Mouse (Mus musculus) urinary bladder, adult 2 months (tissue): ENCODE data around the gene Socs4. TPM values are rescaled to one million over a fixed set of nuclear protein-coding genes. Genes with fewer than 3 reads are reported as not detected.

Experiments used
- DNase-seq: peaks from one replicate; pipeline ENCODE4 v3.0.0; 2022; ENCODE audit warnings: low spot score
- polyA plus RNA-seq: library from polyadenylated mRNA; depleted of rRNA; stranded (reverse); fragments of >200 nt; gene quantifications from 2 replicates; pipeline ENCODE4 v1.2.3, GENCODE M21; 2012; rRNA removed

Socs4 gene
- polyA plus RNA-seq, 1 experiment = 7.4 TPM

- DNase-seq = no peak
These were observed 65.1 kb downstream of the Socs4 start for GRCm38 (mm10) chr14:47341811-47342291.

Other genes starting within 250 kb of the Socs4 start
- 4.6 and 5.7 TPM in 2 replicates for gene Gch1, start 87.5 kb upstream of the Socs4 start, polyA plus RNA-seq
- 2.4 and 4.2 TPM in 2 replicates for gene Wdhd1, start 74 bp upstream of the Socs4 start, polyA plus RNA-seq
- 31.4 and 37.3 TPM in 2 replicates for gene Mapk1ip1l, start 21.3 kb downstream of the Socs4 start, polyA plus RNA-seq
- 252 and 279 TPM in 2 replicates for gene Lgals3, start 90.8 kb downstream of the Socs4 start, polyA plus RNA-seq
- gene Dlgap5, start 141.5 kb downstream of the Socs4 start, polyA plus RNA-seq = 2.4 and 2.8 TPM in 2 replicates
- gene Fbxo34, start 173.5 kb downstream of the Socs4 start, polyA plus RNA-seq = 14.4 and 16.0 TPM in 2 replicates